Mouse (Mus musculus) adrenal gland, postnatal 36 days (tissue): Measurements from ENCODE around the gene Dbndd1. TPM values are rescaled to one million over a fixed set of nuclear protein-coding genes. Genes with fewer than 3 reads are reported as not detected.
"Not testable (repeated sequence)": the region's sequence is repeated elsewhere in the genome, so short reads cannot be mapped to it uniquely, and the experiment has no call there.

ENCODE experiments used
- DNase-seq, 2 experiments: peaks; one replicate each; pipeline ENCODE4 v3.0.0; 2021; ENCODE audit warnings: mixed read lengths in 1 of 2
- long read RNA-seq, 2 experiments: library from polyadenylated mRNA; stranded (forward); transcript quantifications; one replicate each; pipeline ENCODE4 v2.0.0; 2021; ENCODE audit warnings: borderline sequencing depth in 2 of 2
- total RNA-seq, 2 experiments: library from RNA; stranded (reverse); gene quantifications; 2 replicates each; pipeline ENCODE4 v1.2.3; 2021

Dbndd1 gene
- under 1 TPM in 1 of 2 experiments, not detected in 1; 0.43 TPM for total RNA-seq
- long read RNA-seq, experiment 1, partial matches to known transcripts = 0 of 1 reads
- long read RNA-seq, experiment 1, other reads (novel, unspliced or antisense) = 0 of 1 reads
- long read RNA-seq, experiment 2 = 0 reads

DNA sequence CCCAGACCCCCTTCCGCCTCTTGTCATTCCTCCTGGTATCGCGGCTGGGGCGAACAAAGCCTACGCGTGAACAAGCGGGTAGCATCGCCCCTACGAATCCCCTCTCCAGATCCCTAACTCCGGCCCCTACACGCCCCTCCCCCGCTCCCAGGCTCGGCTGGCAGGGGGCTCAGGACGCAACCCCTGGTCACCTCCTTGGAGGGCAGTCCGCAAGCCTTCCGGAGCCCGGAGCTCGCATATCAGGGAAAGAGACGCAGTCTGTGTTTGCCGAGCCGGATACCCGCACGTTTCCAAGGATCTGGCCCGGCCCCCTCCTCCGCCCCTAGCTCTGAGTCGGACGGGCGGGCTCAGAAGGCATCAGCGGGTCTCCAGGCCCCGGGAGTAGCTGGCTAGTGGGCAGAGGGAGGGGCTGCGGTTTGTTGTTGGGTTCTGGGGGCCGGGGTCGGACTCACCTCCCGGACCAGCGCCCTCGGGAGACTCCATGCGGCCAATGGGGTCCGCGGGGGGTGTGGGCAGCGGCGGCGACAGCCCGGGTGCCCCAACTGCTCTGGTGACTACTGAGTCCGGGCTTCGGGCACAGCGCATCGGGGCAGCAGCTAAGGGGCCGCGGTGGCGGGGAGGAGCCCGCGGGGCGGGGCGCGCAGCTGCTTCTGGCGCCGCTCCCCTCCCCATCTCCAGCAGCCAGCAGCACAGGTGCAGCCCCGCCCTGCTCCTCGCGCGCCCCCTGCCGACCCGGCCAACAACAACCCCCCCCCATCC is at the start of gene Dbndd1:
Gene Dbndd1, minus strand, starts transcription at position 683 of the 759 bp plus-strand sequence.
- peak; percentile 35 to 62 for DNase-seq

DNA sequence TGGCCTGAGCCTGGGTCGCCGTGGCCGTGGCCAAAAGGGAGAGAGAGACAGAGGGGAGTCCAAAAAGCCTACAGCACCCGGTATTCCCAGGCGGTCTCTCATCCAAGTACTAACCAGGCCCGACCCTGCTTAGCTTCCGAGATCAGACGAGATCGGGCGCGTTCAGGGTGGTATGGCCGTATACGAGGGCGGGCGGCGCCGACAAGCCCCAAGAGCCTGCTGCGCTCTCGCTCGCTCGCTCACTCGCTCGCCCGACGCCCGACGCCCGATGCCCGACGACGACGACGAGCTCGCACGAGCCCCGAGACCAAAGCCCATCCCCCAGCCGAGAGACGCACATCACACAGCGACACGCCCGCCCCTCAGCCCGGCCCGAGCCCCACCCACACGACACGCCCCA is 49.0 kb upstream of the Dbndd1 start:
- DNase-seq = not testable (repeated sequence)

DNA sequence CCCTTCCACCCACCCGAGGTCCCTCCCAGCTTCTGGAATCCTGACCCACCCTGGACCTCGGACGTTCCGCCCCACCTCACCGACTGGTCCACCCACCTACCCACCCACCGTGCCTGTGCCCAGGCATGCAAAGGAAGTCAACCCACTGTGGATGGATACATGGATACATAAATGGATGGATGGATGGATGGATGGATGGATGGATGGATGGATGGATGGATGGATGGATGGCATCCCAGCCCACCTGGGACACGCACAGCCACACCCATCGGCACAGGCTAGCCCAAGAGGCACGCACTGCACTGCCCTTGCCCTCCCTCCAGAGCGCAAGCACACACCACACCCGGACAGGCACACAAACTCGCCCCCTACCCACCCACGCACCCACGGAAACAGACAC is 22.4 kb upstream of the Dbndd1 start:
- not testable (repeated sequence) for DNase-seq

- no peak for DNase-seq
These were observed 21.7 kb upstream of the Dbndd1 start for GRCm38 (mm10) chr8:123536990-123537380.

- no peak for DNase-seq
These were observed 21.2 kb upstream of the Dbndd1 start for GRCm38 (mm10) chr8:123536242-123536989.

GRCm38 (mm10) chr8:123527720-123528489 is 12.6 kb upstream of the Dbndd1 start:
- DNase-seq = no peak

- DNase-seq = not testable (repeated sequence)
These were observed 4.8 kb upstream of the Dbndd1 start for GRCm38 (mm10) chr8:123520048-123520447.

GRCm38 (mm10) chr8:123518667-123519066 is 3.4 kb upstream of the Dbndd1 start, which contains the start of gene Gas8:
TSS of gene Gas8 (plus strand) at chr8:123518834.
- peak; percentile 91 to 92 for DNase-seq

GRCm38 (mm10) chr8:123518172-123518571 is 2.9 kb upstream of the Dbndd1 start:
- no peak for DNase-seq

DNA sequence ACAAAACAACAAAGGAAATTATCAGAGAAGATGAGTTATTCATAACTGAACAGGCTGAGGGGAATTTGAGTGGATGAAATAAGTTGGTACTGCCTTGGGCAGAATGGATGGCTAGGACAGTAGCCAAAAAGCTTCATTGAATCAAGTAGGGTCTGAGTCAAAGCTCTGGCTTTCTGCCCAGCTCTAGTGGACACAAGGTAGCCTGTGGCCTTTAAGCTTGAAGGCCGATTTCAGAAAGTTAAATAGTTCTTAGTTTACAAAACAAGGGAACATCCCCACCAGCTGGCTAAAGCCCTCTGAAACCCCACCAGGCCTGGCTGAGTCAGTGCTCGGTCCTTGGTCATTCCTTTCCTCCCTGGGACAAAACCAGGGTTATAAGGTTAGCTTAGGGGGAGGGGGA is 1.3 kb upstream of the Dbndd1 start:
- DNase-seq = peak; percentile 88 to 91

DNA sequence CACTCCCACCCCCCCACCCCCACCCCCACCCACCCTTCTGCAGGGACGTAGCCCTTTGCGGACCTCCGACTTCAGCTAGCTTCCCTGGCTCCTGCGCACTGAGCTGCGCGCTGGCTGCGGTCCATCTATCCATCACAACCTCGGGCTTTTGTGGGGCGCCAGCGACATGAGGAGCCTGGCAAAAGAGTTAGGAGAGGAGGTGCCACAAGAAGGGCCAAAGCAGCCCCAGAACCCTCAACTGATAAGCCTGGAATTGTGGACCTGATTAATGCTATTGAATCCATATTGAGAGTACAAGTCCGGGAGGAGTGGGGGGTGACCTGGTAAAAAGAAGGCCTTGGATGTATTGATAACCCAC is 256 bp upstream of the Dbndd1 start:
- peak in 1 of 2 experiments; percentile 19 for DNase-seq

GRCm38 (mm10) chr8:123514136-123514535 is 1.1 kb downstream of the Dbndd1 start:
- peak in 1 of 2 experiments; percentile 12 for DNase-seq

DNA sequence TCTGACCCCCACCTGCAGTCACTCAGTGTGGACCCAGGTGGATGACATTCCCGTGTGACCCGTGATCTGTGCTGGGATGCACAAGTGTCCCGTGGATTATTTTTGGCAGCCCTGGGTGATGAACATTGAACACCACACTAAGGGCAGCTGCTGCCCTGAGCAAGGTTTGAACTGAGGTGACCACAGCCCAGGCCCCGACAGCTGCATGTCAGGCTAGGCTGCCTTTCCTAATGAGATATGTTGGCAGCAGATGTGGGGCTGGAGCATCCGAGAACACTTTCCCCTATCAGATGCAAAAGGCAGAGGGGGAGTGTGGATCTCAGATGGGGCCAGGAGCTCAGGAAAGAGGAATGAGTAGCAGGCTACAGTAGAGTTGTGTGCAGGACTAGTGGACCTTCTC is 4.4 kb downstream of the Dbndd1 start:
- DNase-seq = no peak

DNA sequence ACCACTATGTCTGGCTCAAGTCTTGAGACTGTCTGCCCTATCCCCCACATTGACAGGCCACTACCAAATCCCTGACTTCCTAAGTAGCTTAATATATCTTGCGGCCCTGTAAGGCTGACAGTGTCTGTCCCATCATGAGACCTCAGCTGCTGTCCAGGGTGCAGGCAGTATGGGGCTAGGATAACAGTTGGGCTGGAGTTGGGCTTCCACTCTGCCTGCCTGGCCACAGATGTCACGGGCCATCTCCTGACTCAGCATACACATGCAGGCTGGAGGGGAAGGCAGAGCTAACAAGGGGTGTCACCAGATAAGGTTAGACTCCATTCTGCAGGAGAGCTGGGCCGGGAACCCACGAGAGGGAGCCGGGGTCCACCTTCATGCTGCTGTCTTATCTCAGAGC is 8.1 kb downstream of the Dbndd1 start:
- no peak for DNase-seq

DNA sequence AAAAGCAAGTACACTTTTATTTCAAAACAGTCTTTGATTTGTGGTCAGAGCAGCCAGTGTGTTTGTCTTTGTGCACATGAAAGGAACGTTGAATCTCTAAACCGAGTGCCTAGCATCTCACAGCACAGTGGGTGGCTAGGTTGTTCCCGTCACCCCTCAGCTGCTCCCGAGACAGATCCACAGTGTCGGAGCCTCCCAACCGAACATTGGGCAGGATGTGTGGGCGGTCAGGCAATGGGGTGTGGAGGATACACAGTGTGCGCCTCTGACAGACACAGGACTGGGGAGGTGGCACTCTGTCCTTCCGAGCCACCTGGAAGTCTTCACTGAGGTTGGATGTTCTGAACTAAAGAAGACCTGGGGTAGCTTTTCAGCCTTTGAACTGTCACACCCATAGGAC is 9.6 kb downstream of the Dbndd1 start:
- no peak for DNase-seq

DNA sequence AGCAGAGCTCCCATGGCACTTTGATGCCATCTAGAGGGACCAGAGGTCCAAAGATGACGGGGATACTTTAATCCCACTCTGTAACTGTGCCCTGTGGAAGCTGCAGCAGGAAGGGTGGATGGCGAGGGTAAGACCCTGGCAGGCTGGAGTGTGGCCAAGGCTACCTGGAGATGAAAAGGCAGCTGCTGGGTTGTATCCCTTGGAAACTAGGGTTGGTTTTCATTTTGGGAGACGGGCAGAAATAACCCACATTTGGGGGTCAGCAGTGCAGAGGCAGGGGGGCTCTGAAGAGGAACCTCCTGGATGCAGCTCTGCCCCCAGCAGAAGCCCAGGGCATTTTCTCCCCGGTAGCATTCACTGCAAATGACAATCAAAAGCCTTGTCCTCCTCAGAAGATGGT is 10.0 kb downstream of the Dbndd1 start:
- no peak for DNase-seq

DNA sequence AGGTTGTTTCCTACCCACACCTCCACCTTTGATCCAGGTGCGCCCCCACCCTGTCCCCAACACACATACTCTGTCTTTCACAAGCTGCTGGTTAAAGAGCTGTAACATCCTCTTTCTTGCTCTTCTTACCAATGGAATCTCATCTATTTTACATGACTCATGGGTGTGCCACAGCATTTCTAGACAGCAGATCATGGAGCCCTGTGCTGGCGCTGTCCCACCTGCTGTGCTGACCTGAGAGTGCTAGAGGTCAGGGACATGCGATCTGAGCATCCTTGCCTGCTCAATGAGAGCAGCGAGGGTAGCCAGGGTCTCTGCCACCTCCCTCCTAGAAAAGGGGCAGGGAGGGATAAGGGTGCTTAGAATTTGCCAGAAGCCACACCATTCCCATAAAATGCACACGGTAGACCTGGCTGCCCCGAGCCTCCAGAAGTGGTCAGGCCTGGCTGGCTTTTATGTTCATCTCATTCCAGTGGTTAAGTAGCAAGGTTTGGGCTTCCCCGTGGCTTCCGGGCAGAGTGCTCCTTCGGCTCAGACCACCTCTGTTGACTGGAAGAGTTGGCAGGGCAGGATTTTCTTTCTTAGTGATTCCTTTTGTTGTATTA is 10.6 kb downstream of the Dbndd1 start:
- no peak for DNase-seq

DNA sequence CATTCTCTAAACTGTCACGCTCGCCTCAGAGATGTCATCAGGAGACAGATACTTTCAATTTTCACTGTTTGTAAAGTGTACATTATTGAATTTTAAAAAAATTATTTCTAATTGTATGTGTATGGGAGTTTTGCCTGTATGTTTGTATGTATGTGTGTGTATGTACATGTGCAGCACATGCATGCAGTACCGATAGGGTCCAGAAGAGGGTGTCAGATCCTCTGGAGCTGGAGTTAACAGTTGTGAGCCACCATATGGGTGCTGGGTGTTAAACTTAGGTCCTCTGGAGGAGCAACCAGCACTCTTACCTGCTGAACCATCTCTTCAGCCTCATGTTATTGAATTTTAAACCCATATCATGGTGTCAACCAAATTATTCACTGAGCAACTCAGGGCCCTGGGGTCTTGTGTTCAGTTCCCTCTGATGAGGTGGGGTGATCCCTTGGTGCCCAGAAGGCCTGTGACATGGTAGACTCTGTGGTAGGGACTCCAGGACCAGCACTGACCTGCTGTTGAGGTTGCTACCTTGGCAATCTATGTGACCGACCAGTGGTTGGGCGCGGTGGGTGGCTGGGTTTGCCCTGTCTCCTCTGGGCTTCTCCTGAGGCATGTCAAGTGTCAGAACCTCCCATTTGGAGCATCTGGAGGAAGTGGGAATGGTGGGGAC is 11.3 kb downstream of the Dbndd1 start:
- no peak for DNase-seq

GRCm38 (mm10) chr8:123502192-123502591 is 13.1 kb downstream of the Dbndd1 start:
- no peak for DNase-seq

- no peak for DNase-seq
These were observed 15.7 kb downstream of the Dbndd1 start for GRCm38 (mm10) chr8:123499556-123499955.

- DNase-seq = no peak
These were observed 16.3 kb downstream of the Dbndd1 start for GRCm38 (mm10) chr8:123498963-123499362.
